Mouse (Mus musculus): ENCODE measurements around the gene Znrf3.
A peak's percentile ranks its signal among the peaks of the same experiment; 100 is the strongest.

Znrf3 gene

DNA sequence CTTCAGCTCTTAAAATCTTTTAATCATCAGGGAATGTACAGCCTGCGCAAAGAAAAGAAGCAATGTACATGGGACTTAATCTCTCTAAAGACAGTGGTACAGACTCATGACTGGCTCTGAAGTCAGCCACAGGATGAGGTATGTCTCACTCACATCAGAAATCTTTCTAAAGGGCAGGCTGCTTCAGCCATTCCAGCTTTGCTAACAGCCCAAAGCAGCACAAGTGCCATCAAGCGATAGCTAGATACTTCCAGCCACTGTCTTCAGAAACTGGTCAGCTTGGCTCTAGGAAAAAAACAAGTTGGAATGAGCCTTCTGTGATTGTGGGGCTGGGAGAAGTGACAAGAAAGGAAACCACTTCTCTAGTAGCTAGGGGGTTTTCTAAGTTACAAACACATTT lies 7.0 kb downstream of the Znrf3 start:
- DNase-seq, result no peak

DNA sequence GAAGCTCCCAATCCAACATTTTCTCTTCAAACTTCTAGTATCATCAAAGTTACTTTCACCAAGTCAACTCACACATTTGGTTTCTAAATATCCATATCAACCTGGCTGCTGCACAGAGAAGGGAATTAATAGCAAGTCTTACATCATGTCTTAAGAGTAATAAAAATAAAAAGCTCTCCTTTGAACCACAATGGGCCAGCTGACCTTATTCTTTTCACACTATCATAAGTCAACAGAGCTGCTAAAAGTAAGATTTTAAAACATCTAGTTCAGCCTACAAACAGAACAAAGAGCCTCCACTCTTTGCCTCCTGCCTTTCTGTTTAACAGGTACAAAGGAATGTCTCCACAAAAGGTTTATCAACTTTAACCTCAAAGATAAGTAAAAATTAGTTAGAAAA lies 7.7 kb downstream of the Znrf3 start:
- no peak for DNase-seq

DNA sequence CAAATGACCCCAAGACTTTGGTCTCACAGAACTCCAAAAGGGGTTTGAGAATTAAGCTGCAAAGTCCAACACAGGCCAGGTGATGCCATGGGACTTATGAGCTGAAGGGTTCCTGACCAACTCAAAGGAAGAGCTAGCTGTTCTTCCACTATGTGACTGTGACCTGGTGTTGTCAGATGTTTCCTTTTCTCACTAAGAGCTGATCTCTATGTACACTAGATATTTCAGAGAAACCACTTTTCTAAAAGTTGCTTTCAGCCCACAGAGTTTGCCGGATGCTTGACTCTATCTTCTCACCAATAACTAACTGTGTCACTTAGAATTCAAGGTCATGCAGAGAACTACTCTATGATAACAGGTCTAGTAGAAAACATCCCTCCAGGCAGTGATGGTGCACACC lies 9.2 kb downstream of the Znrf3 start:
- no peak for DNase-seq

DNA sequence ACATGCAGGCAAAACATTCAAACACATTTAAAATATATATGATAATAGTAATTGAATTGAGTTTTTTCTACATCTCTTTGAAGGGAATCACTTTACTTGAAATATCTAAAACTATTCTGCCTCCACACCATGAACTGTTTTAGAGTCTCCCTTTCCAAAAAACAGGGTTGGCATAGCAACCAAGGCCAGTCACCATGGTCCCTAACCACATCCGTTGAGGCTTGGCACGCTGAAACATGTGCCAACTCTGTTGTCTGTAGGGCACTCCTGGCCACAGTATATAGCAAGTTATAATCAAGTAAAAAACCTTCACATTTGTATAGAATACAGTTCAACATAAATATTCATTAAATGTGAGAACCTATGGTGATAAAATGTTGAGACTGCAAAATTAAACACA lies 12.3 kb downstream of the Znrf3 start:
- no peak for DNase-seq

DNA sequence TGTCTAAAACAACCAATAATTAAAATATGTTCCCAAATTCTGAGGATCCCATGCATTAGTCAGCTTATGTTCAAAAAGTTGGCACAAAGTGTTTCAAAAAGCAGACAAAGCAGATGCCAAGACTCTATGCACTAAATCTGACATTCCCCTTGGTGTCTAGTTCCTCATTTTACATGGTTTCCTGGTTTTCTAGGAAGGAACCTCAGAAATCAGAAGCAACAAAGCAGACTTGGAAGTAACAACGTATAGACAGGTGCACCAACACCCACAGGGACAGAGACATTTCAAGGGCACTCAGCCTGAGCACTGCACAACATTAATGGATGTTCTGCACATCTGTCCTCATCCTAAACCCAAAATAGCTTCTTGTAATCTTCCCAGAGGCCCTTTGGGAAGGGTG lies 13.8 kb downstream of the Znrf3 start:
- DNase-seq, result no peak

DNA sequence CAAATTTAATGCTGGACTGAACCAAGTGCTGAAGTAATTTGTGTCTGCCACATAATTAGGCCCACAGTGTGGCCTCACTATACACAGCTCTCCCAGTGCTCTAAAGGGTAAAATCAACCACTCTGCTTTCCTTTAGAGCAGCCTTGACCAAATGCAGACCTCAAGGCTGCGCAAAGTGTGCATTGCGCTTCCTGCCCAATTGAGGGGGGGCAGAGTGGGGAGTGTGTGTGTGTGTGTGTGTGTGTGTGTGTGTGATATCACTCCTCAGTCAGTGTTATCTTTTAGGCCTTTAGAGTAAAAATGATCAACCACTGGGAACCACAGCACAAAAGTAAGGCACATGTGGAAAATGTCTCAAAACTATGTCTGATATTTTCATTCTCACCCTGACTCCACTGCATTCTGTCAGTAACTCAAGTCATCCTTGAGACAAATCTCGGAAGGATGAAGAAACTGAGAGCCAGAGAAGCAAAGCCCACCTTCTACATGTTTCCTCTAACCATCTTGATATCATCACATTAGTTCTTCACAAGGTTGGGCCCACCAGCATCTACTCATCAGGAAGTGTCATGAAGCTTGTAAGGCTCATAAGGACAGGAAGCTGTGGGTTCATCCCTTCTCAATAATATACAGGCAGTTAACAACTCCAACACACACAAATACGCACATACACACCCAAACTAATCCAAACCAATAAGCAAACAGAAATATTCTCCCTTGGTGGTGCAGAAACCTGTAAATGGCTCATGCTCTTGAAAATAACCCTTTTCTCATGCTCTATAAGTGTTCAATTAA lies 15.1 kb downstream of the Znrf3 start:
- no peak for DNase-seq

DNA sequence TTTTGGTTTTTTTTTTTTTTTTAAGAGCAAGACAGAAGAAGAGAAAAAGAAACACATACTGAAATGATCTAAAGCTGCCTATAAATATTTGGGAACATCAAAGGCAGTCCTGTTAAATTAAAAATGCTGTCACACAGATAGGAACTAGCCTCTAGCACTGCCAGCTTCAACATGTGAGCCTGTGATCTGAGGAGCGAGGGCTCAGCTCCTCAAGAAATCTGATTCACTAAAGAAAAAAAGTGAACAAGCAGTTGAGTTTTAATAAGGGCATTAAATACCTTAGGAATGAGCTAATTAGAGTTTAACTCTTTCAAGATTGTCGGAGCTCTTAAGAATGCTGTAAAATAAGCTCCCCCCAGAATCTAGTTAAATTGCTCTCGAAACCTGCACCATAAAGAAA lies 17.4 kb downstream of the Znrf3 start:
- DNase-seq, result no peak

DNA sequence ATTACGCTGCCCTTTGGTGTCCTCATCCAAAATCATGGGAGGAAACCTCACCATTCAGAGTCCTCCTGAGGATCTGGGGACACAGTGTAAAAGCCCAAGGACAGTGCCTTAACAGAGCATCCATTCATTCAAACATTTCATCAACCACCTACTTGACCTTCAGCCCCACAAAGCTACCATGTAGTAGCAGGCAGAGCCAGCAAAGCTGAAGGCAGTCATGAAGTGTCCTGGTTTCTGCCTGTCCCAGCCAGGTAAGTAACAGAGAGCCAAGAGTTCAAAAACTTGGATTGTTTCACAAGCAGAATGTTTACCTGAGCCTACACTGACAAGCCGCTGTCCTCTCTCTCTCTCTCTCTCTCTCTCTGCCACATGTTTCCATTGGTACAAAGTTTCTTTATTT lies 18.3 kb downstream of the Znrf3 start:
- DNase-seq, result no peak

DNA sequence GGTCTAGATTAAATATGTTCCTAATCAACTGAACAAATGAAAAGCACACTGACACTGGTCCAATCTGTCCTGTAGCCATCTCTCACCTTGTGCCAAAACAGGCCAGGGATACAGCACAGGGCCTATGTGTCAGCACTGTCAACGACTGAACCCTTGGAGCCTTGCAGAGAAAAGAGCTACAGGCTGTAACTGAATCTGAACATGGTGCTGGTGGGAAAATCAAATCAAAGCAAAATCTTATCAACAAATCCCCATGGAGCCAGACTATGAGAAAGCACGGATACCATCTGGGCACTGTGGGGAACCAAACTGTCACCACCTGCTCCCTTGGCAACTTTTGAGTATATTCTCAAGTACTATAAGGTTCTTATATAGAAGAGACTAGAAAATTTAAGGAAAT lies 19.5 kb downstream of the Znrf3 start:
- DNase-seq, result no peak

DNA sequence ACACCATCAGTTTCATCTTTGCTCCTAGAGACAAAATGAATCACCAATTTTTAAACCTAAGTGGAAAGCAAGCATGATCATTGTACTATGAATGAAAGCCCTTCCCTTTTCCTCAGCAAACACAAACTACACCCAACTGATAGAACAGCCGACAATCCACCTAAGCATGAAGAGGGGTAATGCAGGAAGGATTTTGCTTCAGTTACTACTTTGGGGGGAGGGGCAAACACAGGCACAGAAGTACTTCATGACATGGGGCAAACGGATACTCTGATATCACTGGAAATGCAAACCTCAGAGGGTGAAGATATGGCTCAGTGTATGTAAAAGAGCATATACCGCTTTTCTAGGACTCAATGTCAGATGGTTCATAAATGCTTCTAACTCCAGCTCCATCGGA lies 20.5 kb downstream of the Znrf3 start:
- DNase-seq, result no peak

DNA sequence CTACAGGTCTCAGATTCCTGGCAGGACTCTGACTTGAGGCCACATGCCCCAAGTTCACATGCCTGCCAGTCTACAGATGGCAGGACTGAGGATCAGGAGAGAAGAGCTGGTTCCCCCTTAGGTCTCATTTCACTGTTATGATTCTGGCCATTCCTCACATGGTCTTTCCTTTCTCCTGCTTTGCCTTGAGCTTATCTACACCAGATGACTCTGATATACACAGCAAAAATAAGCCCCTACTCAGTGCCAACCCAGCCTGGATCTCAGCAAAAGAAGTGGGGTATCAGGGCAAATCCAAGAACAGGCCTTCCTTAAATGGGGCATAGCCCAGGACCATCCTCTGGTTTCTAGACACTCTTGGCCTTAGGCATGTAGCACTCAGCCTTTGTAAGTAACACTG lies 21.6 kb downstream of the Znrf3 start:
- DNase-seq, result no peak

DNA sequence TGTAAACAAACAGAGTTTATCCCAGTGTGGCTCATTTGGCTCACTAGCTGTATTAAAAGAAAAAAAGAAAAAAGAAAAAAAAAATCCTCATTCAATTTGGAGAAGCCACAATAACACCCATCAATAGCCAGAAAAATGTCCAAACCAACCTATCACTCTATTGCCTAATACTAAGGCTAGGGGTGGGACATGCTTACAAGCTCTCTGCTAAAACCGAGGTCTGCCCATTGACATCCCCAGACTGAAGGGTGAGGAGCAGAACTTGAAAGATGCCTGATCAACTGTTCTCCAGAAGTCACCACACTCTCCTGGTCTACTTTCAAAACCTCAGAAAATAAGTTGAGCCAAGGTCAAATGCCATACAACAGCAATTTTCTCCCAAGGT lies 22.4 kb downstream of the Znrf3 start:
- no peak for DNase-seq

DNA sequence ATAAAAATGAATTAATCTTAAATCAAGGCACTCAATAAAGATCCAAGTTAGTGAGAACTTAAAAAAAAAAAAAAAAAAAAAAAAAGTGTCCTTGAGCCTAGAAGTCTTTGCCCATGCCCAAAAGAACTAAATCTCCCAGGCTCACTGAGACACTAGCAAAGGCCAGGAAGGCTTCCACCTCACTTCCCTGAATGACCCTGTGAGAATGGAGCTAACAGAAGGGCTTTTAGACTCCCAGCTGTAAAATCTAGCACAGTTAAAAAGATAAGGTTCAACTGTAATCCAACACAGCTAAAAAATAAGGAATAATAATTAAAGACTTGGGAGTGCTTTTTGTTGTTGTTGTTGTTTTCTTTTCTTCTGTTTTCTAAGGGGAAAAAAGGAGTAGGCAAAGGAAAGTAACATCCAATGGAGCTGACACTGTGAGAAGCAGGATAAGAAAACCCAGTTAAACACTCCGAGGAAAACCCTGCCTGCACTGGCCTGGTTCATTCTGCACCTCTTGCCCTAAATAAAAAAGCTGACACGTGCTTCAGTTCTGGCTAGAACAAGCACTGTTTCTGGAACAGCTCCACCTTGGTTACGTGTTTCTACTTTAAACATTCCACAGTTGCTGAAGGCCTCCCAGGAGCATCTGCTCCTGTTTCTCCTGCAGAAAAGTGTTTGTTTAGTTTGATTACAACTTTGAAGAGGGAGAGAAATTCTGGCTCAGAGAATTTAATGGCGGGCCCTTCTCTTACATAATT lies 23.0 kb downstream of the Znrf3 start:
- peak; percentile 72 to 77 for DNase-seq

DNA sequence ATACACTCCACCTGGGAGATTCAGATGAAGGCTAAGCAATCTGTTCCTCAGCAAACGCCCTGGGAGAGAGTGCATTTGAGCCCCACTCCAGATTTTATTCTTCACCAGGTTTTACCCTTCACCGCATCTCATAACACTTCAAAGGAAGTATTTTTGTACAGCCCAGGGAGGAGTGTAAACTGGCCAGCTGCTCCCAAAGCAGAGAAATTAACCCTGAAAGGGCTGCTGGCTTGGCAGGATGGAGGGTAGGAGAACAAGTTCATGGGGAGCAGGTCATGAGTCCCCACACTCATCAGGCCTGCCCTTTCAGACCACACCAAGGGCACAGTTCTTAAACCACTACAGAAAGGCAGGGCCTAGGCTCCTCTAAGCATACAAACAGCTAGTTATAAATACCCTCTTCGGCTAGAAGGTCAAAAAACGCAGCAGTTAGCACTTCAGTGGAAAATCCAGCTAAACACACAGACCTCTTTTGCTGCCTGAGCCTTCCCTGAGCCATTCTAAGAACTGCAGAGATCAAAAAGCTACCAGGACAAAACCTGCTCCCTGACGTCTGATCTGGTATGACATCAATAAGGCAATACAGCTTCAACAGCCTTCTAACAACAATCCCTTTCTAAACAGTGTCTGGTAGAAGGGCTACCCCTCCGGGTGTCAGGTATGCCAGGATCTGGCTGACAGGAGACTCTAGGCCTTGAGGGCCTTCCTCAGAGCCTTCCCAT lies 28.9 kb downstream of the Znrf3 start:
- peak; percentile 20 to 65 for DNase-seq

DNA sequence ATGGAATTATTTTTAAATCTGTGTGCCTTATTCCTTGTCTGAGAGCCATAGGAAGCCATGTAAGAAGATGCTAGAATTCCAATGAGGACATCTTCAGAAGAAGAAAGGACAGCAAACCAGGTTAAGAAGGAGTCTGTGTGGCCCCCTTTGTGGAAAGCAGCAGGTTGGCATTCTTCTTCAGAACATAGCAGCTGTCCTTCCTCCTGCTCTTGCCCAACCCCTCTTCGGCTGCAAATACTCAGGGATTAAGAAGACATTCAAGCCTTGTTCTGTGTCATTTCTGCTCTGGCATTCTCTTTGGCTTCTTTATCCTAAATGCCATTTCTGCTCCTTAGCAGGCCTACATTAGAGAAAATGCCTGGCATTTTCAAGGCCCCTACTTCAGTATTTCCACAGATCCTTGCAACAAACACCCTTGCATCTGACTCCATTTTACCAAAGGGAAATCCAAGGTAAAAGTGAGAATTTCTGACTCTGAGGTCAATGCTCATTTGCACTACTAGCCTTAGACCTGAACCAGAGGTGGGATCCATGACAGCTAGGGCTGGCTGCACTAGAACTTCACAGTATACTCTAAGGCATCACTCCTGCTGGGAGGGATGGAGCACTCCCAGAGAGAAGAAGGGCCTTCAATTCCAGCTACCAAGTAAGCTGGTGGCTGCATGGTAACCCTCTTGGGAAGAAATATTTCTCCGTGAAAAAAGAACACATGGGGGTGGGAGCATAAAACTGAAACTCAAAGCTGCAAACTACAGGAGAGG lies 29.6 kb downstream of the Znrf3 start:
- no peak for DNase-seq

DNA sequence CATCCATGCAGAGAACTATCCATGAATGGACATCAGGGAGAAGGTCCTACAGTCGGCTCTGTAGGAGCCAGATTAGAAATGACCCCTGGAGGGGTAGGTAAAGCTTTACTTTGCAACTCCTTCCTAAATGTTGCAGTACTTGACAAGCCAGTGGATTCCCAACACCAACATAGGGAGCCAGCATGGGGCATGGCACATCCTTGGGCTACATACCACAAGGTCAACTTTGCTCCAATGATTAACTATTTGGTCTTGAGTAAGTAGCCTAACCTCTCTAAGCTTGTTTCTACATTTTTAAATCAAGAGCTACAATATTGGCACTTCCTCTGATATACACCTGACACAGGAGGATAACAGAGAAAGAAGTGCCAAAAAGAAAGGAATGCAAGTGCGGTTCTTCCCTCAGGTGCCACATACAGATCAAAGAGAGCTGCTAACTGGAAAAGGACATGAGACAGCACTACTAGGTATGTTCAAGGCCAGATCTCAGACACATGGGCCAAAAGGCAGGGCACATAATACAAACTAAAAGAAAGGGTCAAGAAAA lies 31.9 kb downstream of the Znrf3 start:
- DNase-seq, result no peak

DNA sequence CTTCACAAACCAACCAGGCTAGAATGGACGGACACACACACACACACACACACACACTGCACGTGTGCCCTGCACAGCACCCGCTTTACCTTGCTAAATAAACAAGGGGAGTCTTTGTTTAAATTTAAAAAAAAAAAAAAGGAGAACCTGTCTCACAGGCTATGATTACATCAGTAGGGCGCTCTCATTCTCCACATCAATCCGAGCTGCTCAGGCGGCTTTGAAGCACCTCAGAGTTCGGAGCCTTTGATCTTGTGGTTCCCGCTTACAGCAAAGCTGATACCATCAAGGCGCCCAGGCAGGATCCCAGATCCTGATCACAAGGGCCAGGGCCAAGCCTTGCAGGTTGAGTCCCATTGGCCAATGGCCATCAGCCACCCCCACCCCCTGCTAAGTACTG lies 33.1 kb downstream of the Znrf3 start:
- DNase-seq, result peak; percentile 32 to 74

DNA sequence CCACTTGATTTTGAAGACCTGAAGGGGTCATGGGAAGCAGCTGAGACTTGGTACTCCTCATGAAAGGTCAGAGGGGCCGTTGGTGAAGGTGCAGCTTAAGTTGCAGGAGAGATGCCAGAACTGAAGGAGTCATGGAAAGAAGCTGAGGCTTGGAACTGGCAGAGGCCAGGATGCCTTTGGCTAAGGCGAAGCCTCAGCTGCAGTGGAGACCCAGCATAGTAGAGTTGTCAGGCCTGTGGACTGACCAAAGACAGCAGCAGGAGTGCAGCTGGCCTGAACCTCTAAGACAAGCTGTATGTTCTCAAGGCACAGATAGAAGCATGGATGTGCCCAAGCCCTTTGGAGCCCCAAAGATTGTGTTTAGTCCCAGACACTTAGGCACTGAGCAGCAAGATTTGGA lies 40.5 kb downstream of the Znrf3 start:
- no peak for DNase-seq

DNA sequence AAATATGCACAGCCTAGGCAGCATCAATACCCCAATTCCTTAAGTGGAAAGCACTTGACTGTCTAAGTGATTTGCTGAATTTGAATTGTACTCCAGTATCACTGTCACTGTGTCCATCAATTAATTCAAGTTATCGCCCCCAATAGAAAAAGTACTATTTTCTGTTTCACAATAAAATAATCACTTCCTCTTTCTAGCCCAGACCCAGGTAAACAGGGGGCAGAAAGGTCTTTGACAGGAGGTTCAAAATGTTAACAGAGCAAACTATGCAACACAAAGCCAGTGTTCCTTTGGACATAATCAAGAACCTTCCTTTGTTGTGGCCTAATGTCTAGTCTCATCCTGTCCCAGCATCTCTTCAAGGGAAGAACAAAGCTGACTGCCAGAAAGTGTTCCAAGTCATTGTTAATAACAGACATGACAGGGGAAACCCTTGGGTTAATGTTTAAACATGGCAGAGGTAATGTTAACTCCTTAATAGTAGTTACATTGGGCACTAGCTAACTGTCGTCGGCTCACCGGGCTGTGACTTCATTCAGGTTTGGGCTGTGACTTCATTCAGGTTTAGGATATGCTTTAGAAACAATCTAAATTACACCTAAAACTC lies 42.4 kb downstream of the Znrf3 start:
- DNase-seq, result peak; percentile 36 to 42

DNA sequence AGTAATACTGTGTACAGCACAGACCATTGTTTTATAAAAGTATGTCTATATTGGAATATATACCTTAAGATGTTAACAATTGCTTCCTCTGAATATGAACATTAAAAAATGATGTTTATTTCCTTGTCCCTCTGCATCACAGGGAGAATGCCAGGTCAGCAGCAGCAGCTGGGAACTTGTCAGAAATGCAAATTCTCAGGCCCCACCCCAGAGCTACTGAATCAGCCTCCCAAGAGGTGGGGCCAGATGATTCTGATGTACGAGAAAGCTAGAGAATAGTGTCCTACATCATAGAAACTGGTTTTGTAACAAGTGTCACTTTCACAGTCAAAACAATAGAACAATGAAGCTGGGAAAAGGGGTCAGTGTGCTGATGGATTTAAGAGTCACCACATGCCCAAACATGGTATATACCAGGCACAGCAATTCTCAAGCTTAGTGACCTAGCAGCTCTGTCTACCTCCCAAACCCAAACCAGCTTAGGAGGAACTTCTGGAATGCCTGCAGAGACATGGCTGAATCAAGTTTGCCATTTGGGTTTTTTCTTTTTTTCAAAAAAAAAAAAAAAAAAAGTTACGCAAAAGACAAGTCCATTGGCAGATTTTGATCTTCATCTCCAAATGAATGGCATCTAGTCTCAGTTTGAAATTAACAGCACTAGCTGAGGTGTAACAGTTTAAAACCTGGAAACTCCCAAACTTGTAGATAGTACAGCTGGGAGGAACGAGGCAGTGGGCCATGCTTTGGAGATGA lies 46.2 kb downstream of the Znrf3 start:
- no peak for DNase-seq

DNA sequence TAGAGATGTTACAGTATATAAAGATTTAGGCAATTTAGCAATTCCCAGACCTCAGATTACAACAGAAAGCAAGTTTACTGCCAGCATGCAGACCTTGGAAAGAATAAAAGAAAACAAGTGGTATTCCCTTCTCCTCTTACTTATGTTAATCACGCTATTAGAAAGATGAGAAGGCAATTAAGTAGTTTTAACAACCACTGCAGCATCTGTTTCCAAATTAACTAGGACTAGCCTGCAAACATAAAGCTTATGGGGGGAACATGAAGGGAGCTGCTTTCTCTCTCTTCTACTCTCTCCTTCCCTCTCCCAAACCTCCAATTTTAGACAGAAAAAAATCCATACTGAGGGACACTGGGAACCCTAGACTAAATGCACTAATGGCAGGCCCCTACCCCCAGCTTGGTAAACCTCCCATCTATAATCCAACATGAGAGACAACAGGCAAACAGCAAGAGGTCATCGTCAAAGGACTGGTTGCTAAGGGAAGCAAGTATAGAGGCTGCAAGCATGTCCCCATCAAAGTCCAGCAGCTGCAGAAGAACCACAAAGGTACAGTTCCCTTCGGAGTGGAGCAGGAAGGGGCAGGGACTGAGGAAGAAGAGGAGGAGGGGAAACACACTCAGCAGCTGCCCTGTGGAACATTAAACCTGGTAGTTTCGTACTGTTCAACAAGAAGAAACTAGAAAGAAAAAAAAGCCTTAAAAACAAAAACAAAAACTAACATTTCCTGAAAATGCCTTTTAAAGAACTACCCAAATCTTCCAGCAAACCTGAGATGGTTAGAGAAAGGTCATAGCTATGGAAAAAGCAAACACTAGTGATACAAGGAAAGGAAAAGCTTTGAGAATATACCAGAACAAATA lies 53.4 kb downstream of the Znrf3 start:
- DNase-seq, result no peak

Measured in kidney, postnatal 25 days (tissue).